Mouse (Mus musculus): ENCODE measurements around the gene Zfp142.

DNA sequence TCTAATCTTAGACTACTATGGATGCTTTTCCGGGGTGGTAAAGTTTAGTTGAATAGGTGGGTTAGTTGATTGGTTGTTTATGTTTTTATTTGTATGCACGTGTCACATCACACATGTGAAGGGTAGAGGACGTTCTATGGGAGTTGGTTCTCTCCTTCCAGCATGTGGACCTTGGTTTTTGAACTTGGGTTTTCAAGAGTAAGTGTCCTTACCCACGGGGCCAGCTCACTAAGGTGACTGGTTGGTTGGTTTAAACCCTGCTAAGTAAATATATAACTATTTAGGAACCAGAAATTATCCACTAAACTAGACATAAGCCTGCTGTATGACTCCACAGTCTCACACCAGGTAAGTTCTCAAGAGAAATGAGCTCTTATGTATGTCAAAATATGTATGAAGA lies 63.3 kb downstream of the Zfp142 start:
- TF ChIP-seq POLR2A (IDR thresholded peaks at IDR 0.05; ENCODE audit: borderline replicate concordance, extremely low read depth, insufficient read depth, insufficient read length, poor library complexity, severe bottlenecking) (no peak), CTCF (IDR thresholded peaks at IDR 0.05; ENCODE audit: borderline replicate concordance, extremely low read depth, insufficient read depth, insufficient read length) (no peak)
